Mouse (Mus musculus): ENCODE measurements around the gene Rgs10.

GRCm38 (mm10) chr7:128362916-128363315 is 55.6 kb downstream of the Rgs10 start:
- TF ChIP-seq CTCF (IDR thresholded peaks at IDR 0.05; ENCODE audit: low read depth) (no peak), EP300 (IDR thresholded peaks at IDR 0.05; ENCODE audit: low read depth) (no peak)
